Mouse (Mus musculus): Measurements from ENCODE around the gene Ift22.

- no peak for TF ChIP-seq CTCF (IDR thresholded peaks at IDR 0.05; ENCODE audit: control insufficient read depth, insufficient read depth, insufficient replicate concordance, low read depth, low read length)
- TF ChIP-seq POLR2A (IDR thresholded peaks at IDR 0.05; ENCODE audit: control insufficient read depth, low read depth, low read length): no peak
Observed at GRCm38 (mm10) chr5:136914183-136914582, 6.2 kb downstream of the Ift22 start.
